Mouse (Mus musculus) retina, adult 2 months (tissue): ENCODE measurements around the gene Cacng8.

ENCODE experiments used
- DNase-seq: peaks from one replicate; pipeline ENCODE4 v3.0.0-alpha.2; 2012; ENCODE audit warnings: low read depth, low spot score

Gene Cacng8

GRCm38 (mm10) chr7:3432066-3432465, 41.6 kb downstream of the Cacng8 start:
- no peak for DNase-seq

DNA sequence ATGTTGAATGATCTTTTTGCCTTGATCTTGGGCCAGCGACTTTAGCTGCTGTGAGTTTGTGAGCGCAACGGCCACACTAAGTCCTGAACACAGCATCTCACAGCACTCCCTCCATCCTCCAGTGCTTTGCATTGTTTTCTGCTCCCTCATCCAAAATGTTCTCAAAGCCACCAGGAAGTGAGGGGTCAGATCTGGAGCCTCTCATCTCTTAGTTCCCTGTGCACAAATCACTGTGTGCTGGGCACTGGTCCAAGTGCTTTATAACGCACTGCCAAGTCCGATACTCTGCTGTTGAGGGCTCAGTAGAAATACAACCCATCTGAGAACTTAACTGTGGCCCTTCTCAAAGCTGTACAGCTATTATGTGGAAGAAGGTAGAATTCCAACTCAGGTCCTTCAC, 47.5 kb downstream of the Cacng8 start:
- no peak for DNase-seq

DNA sequence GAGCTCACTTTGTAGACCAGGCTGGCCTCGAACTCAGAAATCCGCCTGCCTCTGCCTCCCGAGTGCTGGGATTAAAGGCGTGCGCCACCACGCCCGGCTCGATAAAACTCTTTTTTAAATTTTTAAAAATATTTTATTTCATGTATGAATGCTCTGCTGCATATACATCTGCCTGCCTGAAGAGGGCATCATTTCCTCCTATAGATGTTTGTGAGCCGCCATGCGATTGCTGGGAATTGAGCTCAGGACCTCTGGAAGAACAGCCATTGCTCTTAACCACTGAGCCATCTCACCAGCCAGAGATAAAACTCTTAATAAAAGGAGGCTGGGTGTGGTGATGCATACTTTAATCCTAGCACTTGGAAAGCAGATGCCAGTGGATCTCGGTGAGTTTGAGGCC, 49.5 kb downstream of the Cacng8 start:
- no peak for DNase-seq

DNA sequence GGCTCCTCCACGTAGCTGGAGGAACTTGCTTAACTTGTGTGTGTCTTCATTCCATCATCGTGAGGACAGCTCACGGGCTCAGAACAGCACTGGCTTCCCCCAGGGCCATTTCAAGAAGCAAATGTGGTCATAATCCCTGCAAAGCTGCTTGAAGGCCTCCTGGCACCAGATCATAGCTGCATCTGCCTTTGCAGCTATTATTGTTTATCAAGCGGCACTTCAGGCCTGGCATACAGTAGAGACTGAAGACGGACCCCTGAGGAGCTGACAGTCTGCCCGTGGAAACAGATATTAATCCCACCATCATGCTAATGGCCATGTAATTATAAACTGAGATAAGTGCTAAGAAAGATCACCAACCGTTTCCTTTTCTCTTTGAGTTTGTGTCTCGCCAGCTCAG, 50.0 kb downstream of the Cacng8 start:
- no peak for DNase-seq

DNA sequence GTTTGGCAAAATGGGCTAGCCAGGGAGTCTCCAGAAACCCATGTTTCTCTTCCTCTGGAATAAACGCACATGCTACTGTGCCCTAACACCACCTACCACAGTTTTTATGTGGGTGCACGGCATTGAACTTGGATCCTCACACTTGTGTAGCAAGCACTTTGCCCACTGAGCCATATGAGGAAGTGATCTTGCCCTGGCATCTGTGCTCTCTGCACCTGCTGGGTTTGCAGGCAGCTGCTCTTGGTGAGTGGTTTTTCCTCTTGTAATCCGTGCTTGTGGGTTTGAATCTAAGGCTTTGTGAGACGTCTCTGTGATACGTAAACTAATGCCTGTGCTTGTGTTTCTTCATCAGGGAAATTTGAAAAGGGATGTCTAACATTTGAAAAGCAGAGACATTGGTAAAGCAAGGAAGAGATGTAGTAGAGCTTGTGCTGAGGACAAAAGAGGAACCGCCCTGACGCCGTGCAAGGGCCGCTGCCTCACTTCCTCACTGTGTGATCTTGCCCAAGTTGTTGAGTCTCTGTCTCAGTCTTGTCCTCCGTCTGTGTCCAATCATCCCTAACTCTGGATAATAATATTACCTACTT, 52.1 kb downstream of the Cacng8 start:
- no peak for DNase-seq

- DNase-seq, result no peak
These were observed 54.2 kb downstream of the Cacng8 start for GRCm38 (mm10) chr7:3444678-3445077.

GRCm38 (mm10) chr7:3446584-3446983, 56.1 kb downstream of the Cacng8 start:
- no peak for DNase-seq

DNA sequence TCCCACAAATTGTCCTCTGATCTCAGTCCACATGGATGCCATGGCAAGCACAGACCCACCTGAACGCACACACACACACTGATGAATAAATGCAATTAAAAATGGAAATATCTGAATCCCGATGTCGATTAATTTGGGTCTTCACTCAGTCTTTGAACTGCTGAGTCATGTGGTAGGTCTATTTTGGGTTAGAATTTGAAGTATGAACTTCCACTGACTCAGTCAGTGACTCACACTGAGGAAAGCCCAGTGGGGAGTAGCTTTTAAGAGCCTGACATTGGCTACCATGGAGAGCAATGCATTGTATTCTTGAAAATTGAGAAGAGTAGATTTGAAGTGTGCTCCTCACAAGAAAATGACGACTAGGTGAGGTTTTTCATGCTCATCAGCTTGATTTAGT, 56.5 kb downstream of the Cacng8 start:
- DNase-seq, result no peak

- peak; percentile 22 for DNase-seq
These were observed 58.4 kb downstream of the Cacng8 start for GRCm38 (mm10) chr7:3448737-3449454.

DNA sequence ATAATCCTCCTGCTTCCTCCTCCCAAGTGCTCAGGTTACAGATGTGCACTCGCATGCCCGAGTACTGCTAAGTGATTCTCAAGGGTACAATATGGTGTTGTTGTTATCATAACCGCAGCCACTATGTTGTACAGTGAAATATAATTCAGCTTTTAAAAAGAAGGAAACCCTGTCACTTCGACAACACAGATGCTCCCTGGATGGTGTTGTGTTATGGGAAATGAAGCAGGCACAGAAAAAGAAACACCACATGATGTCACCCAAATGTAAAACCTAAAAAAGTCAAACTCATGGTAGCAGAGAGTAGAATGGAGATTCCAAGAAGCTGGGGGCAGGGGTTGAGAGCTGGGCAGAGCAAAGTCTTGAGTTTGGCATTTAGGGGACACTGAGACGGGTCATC, 60.2 kb downstream of the Cacng8 start:
- DNase-seq, result no peak

DNA sequence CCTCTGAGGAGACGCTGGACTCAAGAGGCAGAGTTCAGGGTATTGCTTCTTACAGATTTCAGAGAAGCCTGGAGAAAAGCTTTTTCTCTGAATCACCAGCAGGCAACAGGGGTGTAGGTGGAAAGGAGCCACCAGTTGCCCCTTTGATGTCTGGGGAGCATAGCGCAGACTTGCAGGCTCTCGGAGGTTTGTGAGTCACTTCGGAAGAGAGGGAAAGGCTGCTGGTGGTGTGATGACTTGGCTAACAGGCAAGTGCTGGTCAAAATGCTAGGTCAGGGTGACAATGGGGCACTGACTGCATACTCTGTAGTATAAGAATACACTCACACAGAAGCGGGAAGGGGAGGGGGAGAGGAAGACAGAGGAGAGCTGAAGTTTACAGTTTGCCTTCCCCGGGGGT, 60.7 kb downstream of the Cacng8 start:
- no peak for DNase-seq

DNA sequence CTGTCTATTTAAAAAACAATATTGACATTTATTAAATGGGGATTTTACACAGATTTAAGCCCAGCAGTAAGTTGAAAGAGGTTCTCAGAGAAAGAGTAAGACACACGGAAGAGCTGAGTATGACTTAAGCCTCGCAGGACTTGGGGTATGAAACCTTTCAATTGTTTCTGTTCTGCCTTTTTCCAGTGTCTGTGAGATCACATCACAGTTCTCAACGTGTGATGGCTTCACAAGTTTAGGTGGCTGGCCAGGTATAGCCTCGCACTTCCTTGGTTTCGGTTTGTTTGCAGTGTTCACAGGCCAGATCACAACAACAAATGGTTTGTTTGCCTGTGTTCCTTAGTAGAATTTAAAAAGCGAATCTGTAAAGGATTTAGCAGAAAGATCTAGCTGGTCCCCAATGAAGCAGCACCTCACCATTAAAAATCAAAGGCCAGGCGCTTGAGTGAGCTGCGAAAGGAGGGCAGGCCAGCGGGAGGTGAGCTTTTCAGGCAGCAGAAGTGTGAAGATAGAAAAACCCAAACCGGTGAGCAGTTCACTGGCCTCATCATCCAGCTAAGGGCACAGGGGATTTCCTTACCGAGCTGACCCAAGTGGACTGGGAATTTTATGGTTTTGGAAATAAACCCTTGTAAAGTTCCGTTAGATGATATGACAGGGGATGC, 62.5 kb downstream of the Cacng8 start:
- DNase-seq, result no peak

DNA sequence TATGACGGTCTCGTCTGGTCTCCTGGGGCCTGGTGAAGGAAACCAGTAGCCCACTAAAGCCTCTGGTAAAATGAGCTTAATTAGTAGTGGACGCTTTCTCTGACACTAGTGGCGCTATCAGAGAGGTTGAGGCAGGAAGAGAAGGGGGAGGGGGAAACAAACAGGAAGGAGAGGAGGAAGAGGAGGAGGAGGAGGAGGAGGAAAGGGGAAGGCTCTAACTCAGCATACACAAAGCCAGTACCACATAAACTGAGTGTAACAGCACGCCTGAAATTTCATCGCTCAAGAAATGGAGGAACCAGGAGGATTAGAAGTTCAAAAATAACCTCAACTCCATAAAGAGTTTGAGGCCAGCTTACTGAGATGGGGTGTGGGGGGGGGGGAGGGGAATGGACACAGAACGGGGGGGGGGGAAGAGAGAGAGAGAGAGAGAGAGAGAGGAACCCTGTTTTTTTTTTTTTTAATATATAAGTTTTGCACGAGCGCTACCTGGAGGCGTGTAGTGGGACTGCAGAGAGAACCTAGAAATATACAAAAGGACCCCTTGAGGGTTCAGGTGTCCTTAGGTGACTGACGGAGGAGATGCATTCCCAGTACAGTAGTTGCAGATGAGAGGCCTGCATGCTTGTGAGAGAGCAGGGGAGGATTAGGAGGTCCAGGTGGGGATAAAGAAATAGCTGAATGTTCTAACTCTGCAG, 63.2 kb downstream of the Cacng8 start:
- no peak for DNase-seq

- no peak for DNase-seq
These were observed 66.8 kb downstream of the Cacng8 start for GRCm38 (mm10) chr7:3457111-3457840.

GRCm38 (mm10) chr7:3457841-3458217, 67.3 kb downstream of the Cacng8 start:
- DNase-seq, result no peak

GRCm38 (mm10) chr7:3460261-3460660, 69.8 kb downstream of the Cacng8 start:
- DNase-seq, result no peak

DNA sequence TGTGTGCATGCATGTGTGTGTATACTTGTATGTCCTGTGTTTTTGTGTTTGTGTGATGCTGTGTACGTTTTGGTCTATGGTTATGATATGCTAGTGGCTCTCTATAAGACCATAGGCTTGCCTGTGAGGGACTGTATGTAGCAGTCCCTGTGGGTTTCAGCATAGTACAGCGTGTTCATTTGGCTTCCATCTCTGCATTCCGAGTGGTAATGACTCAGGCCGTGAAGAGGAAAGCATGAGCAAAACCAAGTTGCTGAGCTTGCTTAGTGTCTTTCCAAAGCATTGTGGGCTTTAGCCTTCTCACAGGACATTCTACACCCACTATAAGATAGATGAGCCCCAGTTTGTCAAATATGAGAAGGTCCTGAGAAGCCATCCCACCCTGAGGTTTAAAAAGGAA, 72.8 kb downstream of the Cacng8 start:
- DNase-seq, result no peak
